Mouse (Mus musculus) embryonic fibroblast, embryonic 13.5 days (primary cell): ENCODE measurements around the gene 4930435E12Rik. TPM values are rescaled to one million over a fixed set of nuclear protein-coding genes. Genes with fewer than 3 reads are reported as not detected.
A peak's percentile ranks its signal among the peaks of the same experiment; 100 is the strongest.

ENCODE experiments used
- H3K27ac ChIP-seq: 2 replicates; pipeline ENCODE4 v1.5.1; 2012; ENCODE audit warnings: low read length, control low read depth, inconsistent platforms; ENCODE audit not compliant: insufficient read depth
- H3K4me1 ChIP-seq: 2 replicates; pipeline ENCODE4 v1.6.1; 2011; ENCODE audit warnings: low read length; ENCODE audit not compliant: control insufficient read depth, insufficient read depth
- H3K4me3 ChIP-seq: 2 replicates; pipeline ENCODE4 v1.5.1; 2011; ENCODE audit warnings: mild to moderate bottlenecking, control low read depth, low read length; ENCODE audit not compliant: insufficient read depth
- CTCF ChIP-seq: IDR thresholded peaks from 2 replicates; pipeline ENCODE4 v1.5.1; 2011; ENCODE audit warnings: mild to moderate bottlenecking, control low read depth, low read length, moderate library complexity, borderline replicate concordance; ENCODE audit not compliant: insufficient read depth
- POLR2A ChIP-seq: IDR thresholded peaks from 2 replicates; pipeline ENCODE4 v1.6.1; 2011; ENCODE audit warnings: low read depth, mild to moderate bottlenecking, control low read depth, low read length, moderate library complexity
- polyA plus RNA-seq: library from polyadenylated mRNA; stranded (reverse); fragments of >200 nt; gene quantifications from 2 replicates; pipeline ENCODE4 v1.2.4, GENCODE M21; 2011; ENCODE audit warnings: low read depth; ENCODE audit not compliant: missing spikeins, insufficient read length

Gene 4930435E12Rik
- polyA plus RNA-seq, 1 experiment = not detected

DNA sequence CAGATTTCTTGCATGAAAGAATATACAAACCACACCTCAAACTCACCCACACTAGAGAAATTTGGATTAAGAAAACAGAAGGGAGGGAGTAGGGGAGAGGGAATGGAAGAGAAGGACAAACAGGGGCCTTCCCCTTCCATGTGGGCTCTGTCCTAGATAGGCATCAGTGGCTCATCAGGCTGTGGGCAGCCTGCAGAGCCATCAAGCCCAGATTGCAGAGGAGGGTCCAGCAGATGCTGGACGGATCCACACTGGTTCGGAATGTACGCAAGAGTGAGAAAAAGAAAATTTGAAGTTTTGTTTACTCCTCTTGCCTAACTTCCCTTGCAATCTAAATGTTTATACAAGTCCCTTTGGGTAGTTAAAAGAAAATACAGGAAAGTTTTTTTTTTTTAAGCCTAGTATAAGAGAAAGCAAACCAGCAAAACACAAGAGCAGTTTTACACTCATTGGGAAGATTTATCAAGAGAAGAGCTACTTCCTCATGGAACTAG lies 29.5 kb downstream of the 4930435E12Rik start:
- Histone ChIP-seq H3K27ac (no peak overlapping the region), H3K4me3 (no peak overlapping the region), H3K4me1 (no peaks in the 10 kb centered on the region)
- no peak for TF ChIP-seq POLR2A
- no peak for TF ChIP-seq CTCF

DNA sequence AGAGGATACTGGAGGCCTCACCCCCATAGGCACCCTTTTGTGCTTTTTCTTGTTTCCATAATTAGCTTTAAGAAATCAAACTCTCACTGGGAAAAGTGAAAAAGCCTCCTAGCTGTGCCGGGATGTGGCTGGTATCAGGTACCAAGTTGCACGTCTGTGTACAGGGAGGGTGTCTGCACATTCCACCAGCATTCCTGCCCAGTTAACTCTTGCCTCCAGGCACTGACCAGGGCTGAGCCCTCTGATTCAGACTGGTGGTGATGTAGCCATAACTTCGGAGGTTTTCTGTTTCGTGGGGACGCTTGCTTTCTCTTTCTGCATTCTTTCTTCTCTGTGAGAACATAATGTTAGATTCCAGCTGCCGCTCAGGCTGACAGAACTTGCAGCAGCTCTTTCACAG lies 35.4 kb downstream of the 4930435E12Rik start:
- Histone ChIP-seq H3K27ac (no peak overlapping the region), H3K4me3 (no peak overlapping the region), H3K4me1 (no peaks in the 10 kb centered on the region)
- no peak for TF ChIP-seq CTCF
- no peak for TF ChIP-seq POLR2A

DNA sequence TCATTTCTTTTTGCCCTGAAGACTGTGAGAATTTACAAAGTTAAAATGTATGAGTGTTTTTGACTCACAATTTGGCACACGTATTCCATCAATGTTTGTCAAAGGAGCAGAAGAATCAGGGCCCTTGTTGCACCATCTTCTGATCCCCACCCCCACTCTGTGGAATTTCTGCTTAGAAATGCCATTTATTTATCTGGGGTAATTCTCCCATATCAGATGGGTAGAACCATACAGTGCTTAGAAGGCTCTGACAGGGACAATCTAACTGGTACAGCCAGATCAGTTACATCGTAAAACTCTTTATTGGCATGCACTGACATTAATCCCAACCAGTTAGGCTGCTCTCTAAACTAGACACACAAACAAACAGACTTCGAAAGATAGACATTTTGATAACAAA lies 38.6 kb downstream of the 4930435E12Rik start:
- Histone ChIP-seq H3K27ac (no peak overlapping the region), H3K4me3 (no peak overlapping the region), H3K4me1 (no peaks in the 10 kb centered on the region)
- TF ChIP-seq POLR2A (no peak), CTCF (no peak)

- TF ChIP-seq POLR2A = no peak
- TF ChIP-seq CTCF = no peak
- Histone ChIP-seq H3K4me3 (no peak overlapping the region), H3K27ac (no peak overlapping the region), H3K4me1 (peaks cover 3% of the 10 kb centered on the region; the same call in 1 of the 2 replicates)
Observed at GRCm38 (mm10) chr16:38789016-38789415, 39.5 kb downstream of the 4930435E12Rik start.

DNA sequence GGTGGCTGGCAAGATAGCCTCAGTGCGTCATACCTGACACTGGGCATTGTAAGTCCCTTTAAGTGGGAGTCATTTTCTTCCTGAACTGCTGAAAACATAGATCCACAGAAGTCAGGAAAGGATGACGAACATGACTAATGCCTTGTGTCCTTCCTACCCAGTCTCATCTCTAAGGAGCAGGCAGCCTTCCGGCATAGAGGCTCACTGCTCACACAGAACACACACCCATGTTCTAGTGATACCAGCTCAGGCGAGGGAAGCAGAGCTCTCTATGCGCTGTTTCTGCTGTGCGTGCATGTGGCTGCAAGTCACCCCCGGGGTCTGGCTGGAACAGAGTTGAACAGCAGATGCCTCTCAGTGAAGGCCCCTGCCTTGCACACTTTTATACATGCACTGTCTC lies 43.2 kb downstream of the 4930435E12Rik start:
- H3K4me3 ChIP-seq = no peak overlapping the region
- H3K27ac ChIP-seq = no peak overlapping the region
- TF ChIP-seq CTCF = no peak
- no peak for TF ChIP-seq POLR2A
- H3K4me1 ChIP-seq = peaks cover 5% of the 10 kb centered on the region; the same call in 1 of the 2 replicates

DNA sequence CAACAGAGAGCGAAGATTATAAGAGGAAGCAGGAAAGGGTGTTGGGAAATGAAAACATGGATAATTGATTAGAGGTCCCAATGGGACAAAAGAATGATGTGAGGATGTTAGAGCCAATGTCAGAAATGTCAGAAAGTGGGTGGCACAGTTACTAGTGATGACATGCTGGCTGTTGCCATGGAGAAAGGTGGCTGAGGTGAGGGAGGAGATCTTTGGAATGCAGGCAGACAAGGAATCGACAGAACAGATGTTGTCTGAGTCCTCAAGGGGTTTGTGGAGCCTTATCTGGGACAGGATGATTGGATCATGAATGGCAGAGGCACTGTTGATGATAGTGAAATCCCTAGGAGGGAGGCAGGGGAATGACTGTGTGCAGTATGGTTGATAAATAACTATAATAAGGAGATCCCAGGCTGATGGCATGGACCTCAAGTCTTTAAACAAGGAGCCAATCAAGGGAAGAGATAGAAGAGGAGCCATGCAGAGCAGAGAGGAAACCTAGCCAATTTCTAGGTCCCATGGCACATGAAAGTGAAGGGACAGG lies 46.0 kb downstream of the 4930435E12Rik start:
- Histone ChIP-seq H3K27ac (peak overlapping the region; percentile 6; the same call in 1 of the 2 replicates), H3K4me3 (no peak overlapping the region), H3K4me1 (peaks cover 5% of the 10 kb centered on the region; the same call in 1 of the 2 replicates)
- TF ChIP-seq CTCF (no peak), POLR2A (no peak)

DNA sequence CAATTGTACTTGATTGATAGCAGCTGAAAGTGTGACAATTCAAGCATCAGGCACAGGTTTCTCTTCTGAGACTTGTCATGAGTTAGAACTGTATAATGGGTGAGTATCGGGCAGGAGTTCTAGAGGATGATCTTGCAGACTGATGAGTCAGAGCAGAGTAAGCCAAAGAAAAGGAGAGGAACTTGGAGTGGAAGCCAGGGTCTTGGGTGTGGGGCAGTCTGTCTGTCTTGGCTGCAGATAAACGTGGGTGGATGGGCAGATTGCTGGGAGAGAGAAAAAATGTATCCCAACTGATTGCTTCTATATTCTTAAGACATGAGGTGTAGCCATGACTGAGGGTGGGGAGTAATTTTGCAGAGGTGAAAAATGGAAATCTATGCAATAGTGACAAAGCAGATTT lies 46.6 kb downstream of the 4930435E12Rik start:
- H3K27ac ChIP-seq = 0 out of 2 replicates have a peak overlapping the region, but pooled peaks have one; percentile 23
- TF ChIP-seq POLR2A (no peak), CTCF (no peak)
- no peak overlapping the region for H3K4me3 ChIP-seq
- H3K4me1 ChIP-seq = peaks cover 5% of the 10 kb centered on the region; the same call in 1 of the 2 replicates

DNA sequence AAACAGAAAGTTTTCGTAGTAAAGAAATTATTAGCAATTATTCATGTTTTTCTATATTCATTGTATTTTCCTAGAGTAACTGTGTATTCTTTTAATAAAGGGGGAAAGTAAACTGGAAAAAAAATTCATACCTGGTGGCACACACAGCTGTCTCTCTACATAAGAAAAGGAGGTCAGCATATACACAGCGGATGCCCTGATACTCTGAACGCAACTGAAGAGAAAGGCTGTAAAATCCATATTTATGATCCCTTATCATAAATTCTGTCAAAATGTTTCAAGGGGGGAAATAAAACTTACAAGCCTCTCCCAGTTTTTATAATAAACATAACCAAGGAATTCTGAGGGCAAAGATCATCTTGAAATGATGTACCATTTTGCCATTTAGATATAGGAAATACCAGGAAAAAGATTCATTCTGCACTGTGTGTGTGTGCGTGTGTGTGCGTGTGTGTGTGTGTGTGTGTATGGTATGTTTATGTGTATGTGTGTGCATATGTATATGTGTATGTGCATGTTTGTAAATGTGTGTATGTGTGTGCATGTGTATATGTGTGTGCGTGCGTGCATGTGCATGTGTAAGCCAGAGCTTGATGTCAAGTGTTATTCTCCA lies 47.5 kb downstream of the 4930435E12Rik start:
- H3K4me3 ChIP-seq = no peak overlapping the region
- H3K27ac ChIP-seq = no peak overlapping the region
- TF ChIP-seq POLR2A (no peak), CTCF (no peak)
- peaks cover 5% of the 10 kb centered on the region; the same call in 1 of the 2 replicates for H3K4me1 ChIP-seq

GRCm38 (mm10) chr16:38776342-38776741 lies 52.2 kb downstream of the 4930435E12Rik start:
- no peak overlapping the region for H3K27ac ChIP-seq
- H3K4me3 ChIP-seq = no peak overlapping the region
- H3K4me1 ChIP-seq = no peaks in the 10 kb centered on the region
- TF ChIP-seq POLR2A (no peak), CTCF (no peak)
